Mouse (Mus musculus) spleen, adult 2 months (tissue): ENCODE data around the gene Garnl3.

Source experiments
- CTCF ChIP-seq: fragments of 200-500 bp; IDR thresholded peaks from 2 replicates; pipeline ENCODE4 v1.5.1; 2011; ENCODE audit warnings: mild to moderate bottlenecking, inconsistent platforms; ENCODE audit not compliant: insufficient read depth, insufficient read length, insufficient replicate concordance; ENCODE audit errors: extremely low read depth
- POLR2A ChIP-seq: fragments of 200-500 bp; IDR thresholded peaks from 2 replicates; pipeline ENCODE4 v1.6.1; 2011; ENCODE audit warnings: low read depth, low read length, inconsistent platforms

DNA sequence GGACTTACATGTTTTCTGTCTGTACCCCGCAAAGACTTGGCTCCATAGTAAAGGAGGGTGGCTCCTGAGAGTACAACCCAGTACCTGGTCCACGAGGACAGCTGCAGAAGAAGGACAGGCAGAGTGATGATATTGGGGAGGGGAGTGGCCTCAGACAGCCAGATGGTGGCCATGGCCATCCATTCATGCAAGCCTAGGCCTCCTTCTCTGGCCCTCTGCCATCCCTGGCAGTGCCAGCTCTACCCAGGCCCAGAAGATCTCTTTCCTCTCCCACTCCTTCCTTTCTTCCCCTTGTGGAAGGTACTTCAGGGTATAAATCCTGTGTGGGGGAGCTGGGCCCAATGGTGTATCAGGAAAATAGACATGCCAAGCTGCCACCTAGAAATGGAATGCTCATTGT lies 11.8 kb upstream of the Garnl3 start:
- no peak for TF ChIP-seq POLR2A
- no peak for TF ChIP-seq CTCF
